Mouse (Mus musculus) stomach, embryonic 16.5 days (tissue): ENCODE measurements around the gene Rnf144a. TPM values are rescaled to one million over a fixed set of nuclear protein-coding genes. Genes with fewer than 3 reads are reported as not detected.

Experiments used
- ATAC-seq: fragments of 200-750 bp; cut with Nextera tagmentation; 2 replicates; pipeline ENCODE4 v1.8.0; 2017; ENCODE audit warnings: moderate number of reproducible peaks, moderate TSS enrichment; ENCODE audit not compliant: insufficient read depth, low FRiP score
- H3K27ac ChIP-seq: fragments of 300-500 bp; sonication (generic); 2 replicates; pipeline ENCODE4 v1.5.1; 2014; ENCODE audit warnings: low read length
- H3K27me3 ChIP-seq: fragments of 300-500 bp; sonication (generic); 2 replicates; pipeline ENCODE4 v1.6.1; 2014; ENCODE audit warnings: low read length, control low read depth, mixed read lengths; ENCODE audit not compliant: control insufficient read depth, insufficient read depth
- H3K36me3 ChIP-seq: fragments of 300-500 bp; sonication (generic); 2 replicates; pipeline ENCODE4 v1.6.1; 2014; ENCODE audit warnings: low read length; ENCODE audit not compliant: control insufficient read depth, insufficient read depth
- H3K4me1 ChIP-seq: fragments of 300-500 bp; sonication (generic); 2 replicates; pipeline ENCODE4 v1.6.1; 2014; ENCODE audit warnings: low read length, control low read depth, mixed read lengths; ENCODE audit not compliant: control insufficient read depth, insufficient read depth
- H3K4me2 ChIP-seq: fragments of 300-500 bp; sonication (generic); 2 replicates; pipeline ENCODE4 v1.6.1; 2014; ENCODE audit warnings: low read depth, low read length, mixed read lengths
- H3K4me3 ChIP-seq: fragments of 300-500 bp; sonication (generic); replicated peaks from 2 replicates; pipeline ENCODE4 v1.5.1; 2014; ENCODE audit warnings: mild to moderate bottlenecking, low read length
- H3K9ac ChIP-seq: fragments of 300-500 bp; sonication (generic); 2 replicates; pipeline ENCODE4 v1.6.1; 2014; ENCODE audit warnings: low read length
- H3K9me3 ChIP-seq: fragments of 300-500 bp; sonication (generic); replicated peaks from 2 replicates; pipeline ENCODE4 v1.6.1; 2016; ENCODE audit warnings: low read length, control low read depth; ENCODE audit not compliant: control insufficient read depth
- WGBS: fragments of 180-500 bp; shearing (Covaris S2); extraction: QIAGEN DNeasy Blood & Tissue Kit; methylation state at CpG from one replicate; pipeline ENCODE4 v1.1.7; 2014; 5-methylcytosine and 5-hydroxymethylcytosine counted together
- polyA plus RNA-seq: library from polyadenylated mRNA; unstranded; fragments of >200 nt; fragmentation: Nextera tagmentation; extraction: Ambion mirVana; gene quantifications from 2 replicates; pipeline ENCODE4 v1.2.1, GENCODE M21; 2015

Gene Rnf144a
- polyA plus RNA-seq, 1 experiment from 2014 or later = 18.3 TPM

DNA sequence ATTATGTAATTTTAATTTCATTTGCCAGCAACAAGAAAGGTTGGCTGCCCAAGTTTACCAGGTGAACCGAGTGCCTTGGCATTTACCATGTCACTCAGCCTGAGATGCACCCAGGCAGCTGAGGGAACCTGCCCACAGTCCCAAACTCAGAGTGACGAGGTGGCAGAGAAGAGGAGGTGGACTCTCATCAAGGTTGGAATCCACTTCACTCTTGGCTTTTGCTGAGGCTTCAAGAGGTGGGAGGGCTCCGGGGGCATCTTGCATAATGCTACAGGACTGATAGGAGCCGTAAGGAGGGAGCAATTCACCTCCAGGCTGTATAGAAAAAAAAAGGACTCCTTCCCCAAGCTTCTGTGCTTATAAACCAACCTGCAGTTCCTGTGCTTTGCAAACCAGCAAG is 48.7 kb downstream of the Rnf144a start:
- H3K27ac ChIP-seq = no peak overlapping the region
- H3K9me3 ChIP-seq = no peaks in the 10 kb centered on the region
- no peak for ATAC-seq
- H3K36me3 ChIP-seq = no peaks in the 10 kb centered on the region
- 85% methylated on average over 4 of the region's 4 CpGs for WGBS
- no peaks in the 10 kb centered on the region for H3K27me3 ChIP-seq
- no peak overlapping the region for H3K4me2 ChIP-seq
- H3K9ac ChIP-seq = no peak overlapping the region
- H3K4me1 ChIP-seq = no peaks in the 10 kb centered on the region
- no peak overlapping the region for H3K4me3 ChIP-seq

DNA sequence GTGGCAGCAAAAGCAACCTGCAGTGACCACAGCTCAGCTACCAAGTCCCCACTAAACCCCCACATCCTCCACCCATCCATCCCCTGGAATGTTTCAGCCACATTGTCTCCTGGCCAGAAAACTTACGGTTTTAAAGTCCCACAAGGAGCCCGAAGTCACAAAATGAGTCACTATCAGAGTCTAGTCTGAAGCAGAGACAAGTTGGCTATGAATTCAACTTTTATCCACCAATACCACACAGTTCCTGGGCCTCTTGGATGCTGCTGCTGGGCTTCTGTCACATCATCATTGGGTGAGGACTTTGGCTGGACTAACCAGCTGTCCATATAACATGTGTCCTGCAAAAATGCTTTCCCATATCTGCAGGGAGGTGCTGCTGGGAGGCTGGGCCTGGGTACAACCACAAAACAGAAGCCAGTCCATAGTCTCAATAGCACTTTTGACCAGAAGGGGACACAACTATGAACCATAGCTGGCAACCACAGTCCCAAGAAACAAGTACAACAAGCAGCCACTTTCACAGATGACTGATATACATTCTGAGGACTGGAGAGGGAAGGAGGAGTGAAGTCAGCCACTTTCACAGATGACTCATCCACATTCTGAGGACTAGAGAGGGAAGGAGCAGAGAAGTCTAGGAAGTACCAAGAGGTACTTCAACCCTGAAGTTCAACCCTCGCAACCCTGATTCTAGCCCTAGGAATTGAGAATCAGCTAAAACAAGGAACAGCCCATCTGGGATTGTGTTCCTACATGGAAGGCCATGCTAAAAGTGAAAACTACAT is 49.3 kb downstream of the Rnf144a start:
- 88% methylated on average over 3 of the region's 3 CpGs for WGBS
- H3K9ac ChIP-seq = no peak overlapping the region
- no peaks in the 10 kb centered on the region for H3K27me3 ChIP-seq
- H3K4me2 ChIP-seq = no peak overlapping the region
- H3K4me3 ChIP-seq = no peak overlapping the region
- ATAC-seq = no peak
- H3K9me3 ChIP-seq = no peaks in the 10 kb centered on the region
- no peaks in the 10 kb centered on the region for H3K36me3 ChIP-seq
- no peaks in the 10 kb centered on the region for H3K4me1 ChIP-seq
- H3K27ac ChIP-seq = no peak overlapping the region

DNA sequence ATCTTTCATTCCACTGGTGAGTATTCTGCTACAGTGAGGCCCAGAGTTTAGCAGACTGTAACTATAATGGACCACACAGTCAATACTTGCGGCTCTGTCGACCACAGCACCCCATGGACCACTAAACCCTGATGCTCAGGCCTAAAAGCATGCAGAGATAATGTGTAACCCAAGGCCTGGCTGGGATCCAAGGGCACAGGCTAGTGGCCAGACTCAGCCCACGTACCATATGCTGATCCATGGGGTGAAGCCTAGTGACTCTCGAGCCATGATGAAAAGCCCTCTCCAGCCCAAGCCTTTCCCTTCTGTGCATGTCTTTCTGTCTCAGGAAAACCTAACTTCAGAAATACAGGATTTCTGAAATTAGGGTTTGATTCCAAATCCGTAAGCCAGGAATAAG is 50.2 kb downstream of the Rnf144a start:
- no peaks in the 10 kb centered on the region for H3K9me3 ChIP-seq
- WGBS = 80% methylated on average over 5 of the region's 5 CpGs
- no peaks in the 10 kb centered on the region for H3K4me1 ChIP-seq
- no peak overlapping the region for H3K9ac ChIP-seq
- H3K27me3 ChIP-seq = no peaks in the 10 kb centered on the region
- H3K4me2 ChIP-seq = no peak overlapping the region
- H3K4me3 ChIP-seq = no peak overlapping the region
- H3K27ac ChIP-seq = no peak overlapping the region
- H3K36me3 ChIP-seq = no peaks in the 10 kb centered on the region
- ATAC-seq = no peak

DNA sequence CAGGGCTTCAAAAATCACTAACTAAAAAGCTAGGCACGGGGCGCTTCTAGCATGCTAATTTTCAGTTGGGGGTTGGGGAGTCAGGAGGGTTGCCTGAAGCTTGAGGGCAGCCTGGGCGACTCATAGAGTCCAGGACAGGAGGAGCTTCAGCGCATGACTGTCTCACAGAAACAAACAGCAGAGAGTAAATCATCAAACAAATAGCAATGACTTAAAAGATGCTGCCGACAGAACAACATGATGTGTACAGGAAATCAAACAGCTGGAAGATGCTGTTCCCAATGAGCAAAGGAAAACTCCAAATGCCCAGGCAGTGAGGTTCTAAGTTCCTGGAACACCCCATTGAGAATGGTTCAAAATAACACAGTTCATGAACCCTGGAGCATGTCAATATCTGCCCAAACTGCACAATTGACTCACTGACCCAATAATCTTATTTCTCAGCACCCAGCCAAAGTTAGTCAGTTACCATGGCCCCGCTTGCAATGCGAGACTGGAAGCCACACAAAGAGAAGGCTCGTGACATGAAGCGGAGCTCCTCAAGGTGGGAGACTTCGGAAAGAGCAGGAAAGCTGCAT is 54.0 kb downstream of the Rnf144a start:
- H3K4me1 ChIP-seq = no peaks in the 10 kb centered on the region; the same call in 1 of the 2 replicates
- no peak for ATAC-seq
- no peaks in the 10 kb centered on the region for H3K9me3 ChIP-seq
- H3K27ac ChIP-seq = 0 out of 2 replicates have a peak overlapping the region, but pooled peaks have one; percentile 6
- 74% methylated on average over 10 of the region's 10 CpGs for WGBS
- H3K4me3 ChIP-seq = no peak overlapping the region
- H3K4me2 ChIP-seq = no peak overlapping the region
- H3K27me3 ChIP-seq = no peaks in the 10 kb centered on the region
- H3K9ac ChIP-seq = no peak overlapping the region
- no peaks in the 10 kb centered on the region for H3K36me3 ChIP-seq

GRCm38 (mm10) chr12:26359817-26360216 is 55.2 kb downstream of the Rnf144a start:
- H3K27ac ChIP-seq = no peak overlapping the region
- 77% methylated on average over 5 of the region's 5 CpGs for WGBS
- H3K36me3 ChIP-seq = no peaks in the 10 kb centered on the region
- no peaks in the 10 kb centered on the region for H3K9me3 ChIP-seq
- H3K27me3 ChIP-seq = no peaks in the 10 kb centered on the region
- no peak overlapping the region for H3K4me3 ChIP-seq
- H3K9ac ChIP-seq = no peak overlapping the region
- H3K4me1 ChIP-seq = peaks cover 2% of the 10 kb centered on the region; the same call in 1 of the 2 replicates
- no peak for ATAC-seq
- H3K4me2 ChIP-seq = no peak overlapping the region

DNA sequence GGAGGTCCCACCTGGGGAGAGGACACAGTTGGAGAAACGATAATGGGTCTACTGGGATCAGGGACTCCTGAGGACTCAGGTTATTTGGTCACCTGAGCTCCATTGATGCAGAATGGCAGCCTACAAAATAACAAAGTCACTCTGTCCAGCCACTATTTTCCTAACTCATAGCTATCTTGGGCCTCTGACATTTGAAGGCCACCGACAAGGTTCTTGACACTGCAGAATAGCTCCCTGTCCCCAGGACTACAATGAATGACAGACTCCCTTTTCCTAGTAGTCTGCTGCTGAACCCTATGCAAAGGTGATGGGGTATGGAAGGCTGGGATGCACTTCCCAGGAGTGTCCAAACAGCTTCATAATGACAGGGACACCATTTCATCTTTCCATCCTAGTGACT is 55.8 kb downstream of the Rnf144a start:
- H3K4me1 ChIP-seq = peaks cover 2% of the 10 kb centered on the region; the same call in 1 of the 2 replicates
- H3K9me3 ChIP-seq = no peaks in the 10 kb centered on the region
- no peak overlapping the region for H3K27ac ChIP-seq
- no peak overlapping the region for H3K4me3 ChIP-seq
- H3K27me3 ChIP-seq = no peaks in the 10 kb centered on the region
- ATAC-seq = no peak
- WGBS = 90% methylated on average over 2 of the region's 2 CpGs
- no peak overlapping the region for H3K4me2 ChIP-seq
- H3K36me3 ChIP-seq = no peaks in the 10 kb centered on the region
- no peak overlapping the region for H3K9ac ChIP-seq

DNA sequence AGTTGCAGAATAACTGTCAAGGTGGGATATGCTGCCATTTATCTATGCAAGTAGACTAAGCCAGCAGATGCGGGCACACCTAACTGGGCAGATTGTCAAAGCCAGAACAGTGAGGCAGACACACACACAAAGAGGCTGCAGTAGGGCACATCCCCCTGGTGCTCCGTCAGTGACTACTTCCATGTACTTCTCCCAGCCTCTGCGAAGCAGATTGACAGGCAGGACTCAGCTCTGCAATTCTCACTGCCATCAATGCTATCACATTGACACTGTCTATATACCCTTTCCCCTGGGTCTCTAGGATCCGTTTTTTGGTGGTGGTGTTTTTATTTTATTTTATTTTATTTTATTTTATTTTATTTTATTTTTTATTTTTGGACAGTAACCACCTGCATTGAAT is 57.8 kb downstream of the Rnf144a start:
- Histone ChIP-seq H3K9ac (no peak overlapping the region), H3K4me1 (peaks cover 2% of the 10 kb centered on the region; the same call in 1 of the 2 replicates), H3K27me3 (no peaks in the 10 kb centered on the region), H3K9me3 (no peaks in the 10 kb centered on the region), H3K4me2 (no peak overlapping the region), H3K27ac (no peak overlapping the region), H3K36me3 (no peaks in the 10 kb centered on the region), H3K4me3 (no peak overlapping the region)
- 86% methylated on average over 4 of the region's 4 CpGs for WGBS
- ATAC-seq = no peak

DNA sequence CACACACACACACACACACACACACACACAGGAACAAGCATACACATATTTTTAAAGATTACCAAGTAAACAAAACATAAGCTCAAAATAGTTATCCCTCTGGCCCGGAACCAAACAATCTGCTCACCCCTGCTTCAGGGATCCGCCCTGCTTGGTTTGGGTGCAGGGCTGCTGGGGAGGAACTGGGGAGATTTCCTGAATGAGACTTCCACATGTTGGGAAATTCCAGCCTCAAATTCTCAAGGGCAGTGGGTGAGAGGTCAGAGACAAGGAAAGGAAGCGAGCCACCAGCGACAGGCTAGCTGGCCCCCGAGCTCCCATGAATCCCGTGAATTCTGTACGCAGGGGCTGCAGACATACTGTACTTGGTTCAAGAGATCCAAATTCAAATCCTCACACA is 58.9 kb downstream of the Rnf144a start:
- H3K4me2 ChIP-seq = no peak overlapping the region
- peaks cover 4% of the 10 kb centered on the region; the same call in 1 of the 2 replicates for H3K4me1 ChIP-seq
- no peak overlapping the region for H3K27ac ChIP-seq
- 63% methylated on average over 7 of the region's 7 CpGs for WGBS
- no peak overlapping the region for H3K9ac ChIP-seq
- no peak for ATAC-seq
- H3K36me3 ChIP-seq = no peaks in the 10 kb centered on the region
- H3K27me3 ChIP-seq = no peaks in the 10 kb centered on the region
- no peak overlapping the region for H3K4me3 ChIP-seq
- H3K9me3 ChIP-seq = no peaks in the 10 kb centered on the region

DNA sequence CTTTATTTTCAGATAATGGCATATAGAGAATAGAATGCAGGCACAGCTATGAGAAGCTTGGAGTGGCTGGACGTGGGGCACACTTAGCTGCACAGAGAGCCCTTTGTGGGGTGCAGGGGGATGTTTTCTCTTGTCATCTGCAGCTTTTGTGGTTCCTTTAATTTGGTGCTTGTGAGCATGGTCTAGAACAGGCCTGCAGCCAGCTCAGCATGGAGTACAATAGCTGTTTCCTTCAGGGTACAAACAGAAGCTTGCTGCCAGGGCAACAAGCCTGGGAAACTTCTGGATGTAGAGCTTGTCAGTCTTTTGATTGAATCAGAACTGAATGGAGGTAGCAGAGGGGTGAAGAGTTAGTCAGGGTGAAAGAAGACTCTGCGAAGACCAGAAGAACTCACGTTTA is 63.7 kb downstream of the Rnf144a start:
- Histone ChIP-seq H3K9ac (no peak overlapping the region), H3K9me3 (no peaks in the 10 kb centered on the region), H3K4me1 (peaks cover 5% of the 10 kb centered on the region; the same call in 1 of the 2 replicates), H3K4me2 (no peak overlapping the region), H3K27me3 (no peaks in the 10 kb centered on the region), H3K27ac (no peak overlapping the region), H3K4me3 (no peak overlapping the region), H3K36me3 (no peaks in the 10 kb centered on the region)
- 74% methylated on average over 3 of the region's 3 CpGs for WGBS
- no peak for ATAC-seq
